Mouse (Mus musculus): Measurements from ENCODE around the gene Cnnm1.

Cnnm1 gene

DNA sequence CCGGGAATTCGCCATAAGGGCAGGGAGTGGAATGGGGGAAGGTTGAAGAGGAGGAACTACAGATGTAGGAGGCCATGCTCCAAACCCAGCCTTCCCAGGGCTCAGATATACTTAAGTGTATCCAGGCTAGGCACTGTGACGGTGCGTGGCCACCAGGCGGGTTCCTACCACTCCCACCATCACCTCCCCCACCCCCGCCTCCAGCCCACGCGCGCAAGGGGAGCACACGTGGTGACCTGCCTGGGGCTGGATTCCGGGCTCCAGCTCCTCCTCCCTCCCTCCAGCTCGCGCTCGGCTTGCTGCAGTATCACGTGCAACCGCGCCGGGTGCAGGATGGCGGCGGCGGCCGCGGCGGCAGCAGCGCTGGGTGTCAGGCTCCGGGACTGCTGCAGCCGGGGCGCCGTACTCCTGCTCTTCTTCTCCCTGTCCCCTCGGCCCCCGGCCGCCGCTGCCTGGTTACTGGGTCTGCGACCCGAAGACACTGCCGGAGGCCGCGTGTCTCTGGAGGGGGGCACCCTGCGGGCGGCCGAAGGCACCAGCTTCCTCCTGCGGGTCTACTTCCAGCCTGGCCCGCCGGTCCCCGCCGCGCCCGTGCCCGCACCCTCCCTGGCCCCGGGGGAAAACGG is at the start of gene Cnnm1:
Cnnm1 (plus strand) TSS at position 325 of the 626 bp plus-strand sequence.
- DNase-seq (ENCODE audit: low spot score in 2 of 2), result peak; percentile 58 to 63

DNA sequence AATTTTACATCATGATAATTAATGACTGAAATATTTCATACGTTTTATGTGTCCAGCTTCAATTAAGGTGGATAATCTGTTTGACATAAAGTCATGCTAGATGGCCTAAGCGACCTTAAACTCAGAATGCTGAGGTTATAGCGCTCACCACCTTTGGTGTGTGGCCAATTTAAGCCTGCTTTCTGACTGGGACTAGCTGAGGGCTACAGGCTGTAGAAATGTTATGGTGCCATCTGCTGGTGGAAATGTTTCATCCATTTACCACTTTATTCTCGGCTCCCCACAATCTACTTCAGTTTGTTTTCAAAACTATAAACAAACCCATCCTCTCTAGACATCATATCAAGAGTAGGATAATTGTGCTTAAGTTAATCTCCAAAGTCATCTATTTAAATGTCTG is 43.9 kb upstream of the Cnnm1 start:
- DNase-seq (ENCODE audit: low spot score in 2 of 2), result no peak

DNA sequence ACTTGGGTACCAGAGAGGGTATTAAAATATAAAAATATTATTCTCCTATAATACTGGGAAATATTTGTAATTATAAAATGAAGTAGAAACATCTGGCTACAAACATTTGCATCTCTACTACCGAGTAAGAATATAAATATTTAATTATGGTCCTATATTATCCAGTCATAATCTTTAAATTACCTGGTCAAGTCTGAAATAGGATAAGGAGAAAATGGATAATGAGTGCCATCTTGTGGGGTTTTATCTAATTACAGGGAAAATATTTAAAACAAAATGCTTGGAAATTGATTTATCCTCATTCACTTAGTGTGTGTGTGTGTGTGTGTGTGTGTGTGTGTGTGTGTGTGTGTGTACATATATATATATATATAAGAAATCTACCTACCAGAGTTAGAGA is 33.1 kb upstream of the Cnnm1 start:
- DNase-seq (ENCODE audit: low spot score in 2 of 2), result no peak

GRCm38 (mm10) chr19:43415565-43415964 is 24.7 kb upstream of the Cnnm1 start:
- DNase-seq (ENCODE audit: low spot score in 2 of 2), result no peak

DNA sequence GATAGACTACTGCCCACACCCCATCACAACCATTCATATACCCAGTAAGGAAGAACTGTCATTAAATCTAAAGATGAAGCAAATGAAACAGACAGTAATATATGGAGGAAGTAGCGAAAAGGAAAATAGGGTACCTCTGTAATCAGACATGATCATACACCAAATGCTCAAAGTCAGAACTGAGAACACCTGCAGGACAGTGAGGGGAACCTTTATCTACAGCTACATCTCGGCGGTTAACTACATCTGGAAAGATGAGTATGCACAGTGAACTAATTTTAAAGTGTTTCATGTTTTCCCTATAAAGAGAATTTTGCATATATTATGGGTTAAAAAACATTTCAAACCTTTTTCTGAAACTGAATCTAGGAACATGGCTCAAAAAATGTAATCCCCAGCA is 19.7 kb upstream of the Cnnm1 start:
- DNase-seq (ENCODE audit: low spot score in 2 of 2), result no peak

GRCm38 (mm10) chr19:43424082-43424481 is 16.2 kb upstream of the Cnnm1 start:
- no peak for DNase-seq (ENCODE audit: low spot score in 2 of 2)

GRCm38 (mm10) chr19:43427446-43428224 is 12.6 kb upstream of the Cnnm1 start:
- no peak for DNase-seq (ENCODE audit: low spot score in 2 of 2)

DNA sequence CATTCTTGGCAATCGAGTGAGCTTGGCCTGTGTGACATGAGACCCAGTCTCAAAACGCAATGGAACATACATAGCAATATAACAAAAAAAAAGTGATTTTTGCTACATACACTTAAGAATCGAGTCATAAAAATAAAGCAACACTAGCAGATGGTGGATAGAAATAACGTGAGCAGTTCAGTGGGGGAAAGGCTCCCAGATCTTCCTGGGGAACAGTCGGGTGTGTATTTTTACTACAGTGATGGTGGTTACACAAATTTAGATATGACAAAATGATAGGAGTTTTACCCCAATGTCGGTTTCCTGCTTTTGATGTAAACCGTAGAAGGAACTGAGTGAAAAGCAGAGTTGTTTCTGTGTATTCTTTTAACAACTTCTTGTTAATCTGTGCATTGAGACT is 990 bp upstream of the Cnnm1 start:
- no peak for DNase-seq (ENCODE audit: low spot score in 2 of 2)

DNA sequence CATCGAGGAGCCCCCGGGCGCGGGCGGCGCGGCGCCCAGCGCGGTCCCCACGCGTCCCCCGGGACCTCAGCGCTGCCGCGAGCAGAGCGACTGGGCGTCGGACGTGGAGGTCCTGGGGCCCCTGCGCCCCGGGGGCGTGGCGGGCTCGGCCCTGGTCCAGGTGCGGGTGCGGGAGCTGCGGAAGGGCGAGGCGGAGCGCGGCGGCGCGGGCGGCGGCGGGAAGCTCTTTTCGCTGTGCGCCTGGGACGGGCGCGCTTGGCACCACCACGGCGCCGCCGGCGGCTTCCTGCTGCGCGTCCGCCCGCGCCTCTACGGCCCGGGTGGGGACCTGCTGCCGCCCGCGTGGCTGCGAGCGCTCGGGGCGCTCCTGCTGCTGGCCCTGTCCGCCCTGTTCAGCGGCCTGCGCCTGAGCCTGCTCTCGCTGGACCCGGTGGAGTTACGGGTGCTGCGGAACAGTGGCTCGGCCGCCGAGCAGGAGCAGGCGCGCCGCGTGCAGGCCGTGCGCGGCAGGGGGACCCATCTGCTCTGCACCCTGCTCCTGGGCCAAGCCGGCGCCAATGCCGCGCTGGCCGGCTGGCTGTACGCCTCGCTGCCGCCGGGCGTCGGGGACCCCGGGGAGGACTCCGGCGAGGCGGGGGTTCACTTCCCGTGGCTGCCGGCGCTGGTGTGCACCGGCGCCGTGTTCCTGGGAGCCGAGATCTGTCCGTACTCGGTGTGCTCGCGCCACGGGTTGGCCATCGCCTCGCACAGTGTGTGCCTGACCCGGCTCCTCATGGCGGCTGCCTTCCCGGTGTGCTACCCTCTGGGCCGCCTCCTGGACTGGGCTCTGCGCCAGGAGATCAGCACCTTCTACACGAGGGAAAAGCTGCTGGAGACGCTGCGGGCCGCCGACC is 778 bp downstream of the Cnnm1 start:
- peak in 1 of 2 experiments; percentile 52 for DNase-seq (ENCODE audit: low spot score in 2 of 2)

GRCm38 (mm10) chr19:43441661-43441990 is 1.4 kb downstream of the Cnnm1 start:
- no peak for DNase-seq (ENCODE audit: low spot score in 2 of 2)

DNA sequence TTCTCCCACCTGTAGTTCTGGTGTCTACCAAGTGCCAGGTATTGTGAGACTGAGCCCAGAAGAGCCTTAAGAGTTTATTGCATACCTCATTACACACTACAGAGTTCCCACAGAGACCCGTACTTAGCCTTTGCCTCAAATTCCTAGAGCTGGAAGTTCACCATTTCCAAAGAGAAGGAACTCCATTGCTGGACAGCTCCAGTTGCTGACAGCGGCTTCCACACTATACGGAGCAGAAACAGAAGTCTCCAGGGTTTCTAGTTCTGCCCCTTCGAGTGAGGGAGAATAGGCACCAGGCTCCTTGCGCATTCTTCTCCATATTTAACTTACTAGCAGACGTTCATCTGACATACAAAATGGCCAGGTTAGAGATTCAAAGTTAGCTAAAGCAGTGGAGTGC is 2.0 kb downstream of the Cnnm1 start:
- DNase-seq (ENCODE audit: low spot score in 2 of 2), result no peak

DNA sequence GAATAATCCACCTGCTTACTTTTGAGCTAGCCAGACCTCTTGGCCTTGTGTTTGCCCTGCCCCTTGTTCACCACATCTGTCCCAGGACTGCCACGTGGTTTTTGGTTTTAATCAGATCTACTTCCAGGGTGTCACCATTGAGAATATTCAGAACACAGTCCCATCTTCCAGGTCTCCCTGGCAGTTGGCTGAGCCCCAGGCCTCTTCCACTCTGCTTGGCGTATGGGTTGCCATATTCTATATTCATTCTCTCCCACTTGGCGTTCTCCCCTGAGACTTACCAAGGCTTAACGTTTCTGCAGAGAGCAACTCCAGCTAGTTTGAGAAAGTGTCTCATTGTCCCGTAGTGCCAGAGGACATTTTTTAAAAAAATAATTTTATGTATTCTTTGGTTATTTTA is 2.7 kb downstream of the Cnnm1 start:
- DNase-seq (ENCODE audit: low spot score in 2 of 2), result no peak

DNA sequence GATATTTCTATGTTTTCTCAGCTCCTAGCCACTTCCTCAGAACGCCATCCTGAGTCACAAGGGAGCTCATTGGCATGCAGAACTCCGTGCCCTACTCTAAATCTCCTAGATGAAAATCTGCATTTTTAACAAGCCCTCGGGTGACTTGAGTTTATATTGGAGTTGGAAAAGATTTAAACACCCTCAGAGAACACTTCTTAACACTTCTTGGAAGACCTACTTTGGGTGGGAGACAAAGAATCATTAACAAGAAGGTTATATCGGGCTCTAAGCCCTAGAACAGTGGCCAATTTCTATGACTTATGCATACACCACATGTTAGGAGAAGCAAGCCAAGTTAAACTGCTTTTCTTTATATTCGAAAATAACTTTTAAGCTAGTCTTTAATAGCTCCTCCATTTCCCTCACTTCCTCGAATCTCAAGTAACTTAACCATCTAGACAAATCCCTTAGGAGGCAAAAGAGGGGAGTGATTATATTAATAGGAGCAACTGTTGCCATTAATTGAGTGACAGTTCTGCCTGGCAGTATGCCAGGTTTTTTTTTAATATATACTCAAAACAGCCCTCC is 4.5 kb downstream of the Cnnm1 start:
- no peak for DNase-seq (ENCODE audit: low spot score in 2 of 2)

DNA sequence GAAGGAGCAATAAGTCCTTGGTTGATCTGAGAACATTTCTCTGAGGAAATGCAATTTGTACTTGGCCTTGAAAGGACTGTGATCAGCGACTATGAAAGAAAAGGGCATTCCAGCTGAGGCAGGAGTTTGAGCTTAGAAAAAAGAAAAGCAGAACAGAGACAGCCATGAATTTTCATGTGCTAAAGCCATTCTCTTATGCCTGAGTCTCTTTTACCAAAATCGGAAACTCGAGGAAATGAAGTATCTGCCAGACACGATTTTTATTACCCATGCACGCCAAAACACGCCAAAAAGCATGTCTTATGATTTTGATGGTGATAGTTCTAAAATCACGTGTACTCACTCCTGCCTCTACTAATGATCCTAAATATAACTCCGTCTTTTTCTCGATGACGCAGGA is 11.3 kb downstream of the Cnnm1 start:
- DNase-seq (ENCODE audit: low spot score in 2 of 2), result no peak

DNA sequence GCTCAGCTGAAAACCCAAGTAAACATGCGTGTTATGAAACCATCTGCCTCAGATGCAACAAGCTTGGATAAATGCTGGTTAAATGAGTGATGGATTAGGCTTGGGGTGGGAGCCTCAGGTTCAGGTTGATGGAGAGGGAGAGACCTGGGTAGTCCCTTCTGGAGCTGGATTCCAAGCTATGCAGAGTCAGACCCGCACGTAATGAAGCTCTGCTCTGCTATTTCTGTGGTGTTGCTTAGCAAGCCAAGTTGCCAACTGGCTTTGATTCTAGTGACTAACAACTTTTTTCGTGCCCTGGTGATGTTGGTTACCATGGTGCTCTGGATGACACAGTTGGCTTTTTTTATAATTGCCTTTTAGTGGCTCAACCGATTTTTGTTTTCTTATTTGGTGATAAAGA is 11.9 kb downstream of the Cnnm1 start:
- peak in 1 of 2 experiments; percentile 41 for DNase-seq (ENCODE audit: low spot score in 2 of 2)

GRCm38 (mm10) chr19:43453025-43453424 is 12.8 kb downstream of the Cnnm1 start:
- no peak for DNase-seq (ENCODE audit: low spot score in 2 of 2)

- no peak for DNase-seq (ENCODE audit: low spot score in 2 of 2)
These were observed 19.7 kb downstream of the Cnnm1 start for GRCm38 (mm10) chr19:43459948-43460347.

- no peak for DNase-seq (ENCODE audit: low spot score in 2 of 2)
These were observed 20.2 kb downstream of the Cnnm1 start for GRCm38 (mm10) chr19:43460481-43460880.

DNA sequence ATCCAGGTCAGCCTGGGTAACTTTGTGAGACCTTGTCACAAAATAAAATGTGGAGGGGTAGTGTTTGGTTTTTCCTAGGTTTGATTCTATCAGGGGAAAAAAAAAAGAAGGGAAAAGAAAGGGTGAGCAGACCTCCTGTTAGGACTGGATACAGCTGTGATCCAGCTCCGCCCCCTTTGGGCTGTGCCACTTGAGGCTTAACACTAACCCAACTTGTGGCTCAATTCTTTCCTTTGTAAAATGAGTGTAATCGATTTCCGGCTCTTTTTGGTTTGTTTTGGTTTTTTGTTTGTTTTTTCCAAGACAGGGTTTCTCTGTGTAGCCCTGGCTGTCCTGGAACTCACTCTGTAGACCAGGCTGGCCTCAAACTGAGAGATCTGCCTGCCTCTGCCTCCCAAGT is 21.9 kb downstream of the Cnnm1 start:
- DNase-seq (ENCODE audit: low spot score in 2 of 2), result no peak

DNA sequence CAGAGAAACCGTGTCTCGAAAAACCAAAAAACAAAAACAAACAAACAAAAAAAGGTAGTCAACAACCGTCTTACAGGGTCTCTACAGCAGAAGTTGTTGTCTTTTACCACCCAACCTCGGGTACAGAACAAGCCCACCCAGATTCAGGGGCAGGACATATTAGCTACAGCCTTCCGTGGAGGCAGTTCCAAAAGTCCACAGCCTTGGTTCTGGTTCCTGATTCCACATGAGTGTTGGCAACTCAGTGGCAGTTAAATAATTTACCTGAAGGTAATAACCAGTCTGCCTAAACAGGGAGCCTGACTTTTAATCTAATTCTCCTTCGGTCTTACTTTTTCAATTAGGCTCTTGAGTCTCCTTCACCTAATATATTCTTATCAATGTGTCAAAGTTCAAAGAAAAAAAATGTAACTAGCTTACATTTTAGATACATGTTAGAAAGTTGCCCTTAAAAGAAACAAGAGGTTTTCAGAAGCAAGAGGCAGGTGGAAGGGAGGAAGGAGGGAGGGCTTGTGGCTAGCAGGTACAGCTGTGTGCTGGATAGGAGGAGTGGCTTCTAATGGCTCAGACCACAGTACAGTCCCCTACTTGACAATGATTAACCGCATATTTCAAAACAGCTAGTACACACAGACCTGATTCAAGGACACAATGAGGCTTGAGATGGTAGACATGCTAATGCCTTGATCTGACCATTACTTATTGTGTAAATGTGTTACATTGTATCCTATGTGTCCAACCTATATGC is 23.5 kb downstream of the Cnnm1 start:
- DNase-seq (ENCODE audit: low spot score in 2 of 2), result no peak

DNA sequence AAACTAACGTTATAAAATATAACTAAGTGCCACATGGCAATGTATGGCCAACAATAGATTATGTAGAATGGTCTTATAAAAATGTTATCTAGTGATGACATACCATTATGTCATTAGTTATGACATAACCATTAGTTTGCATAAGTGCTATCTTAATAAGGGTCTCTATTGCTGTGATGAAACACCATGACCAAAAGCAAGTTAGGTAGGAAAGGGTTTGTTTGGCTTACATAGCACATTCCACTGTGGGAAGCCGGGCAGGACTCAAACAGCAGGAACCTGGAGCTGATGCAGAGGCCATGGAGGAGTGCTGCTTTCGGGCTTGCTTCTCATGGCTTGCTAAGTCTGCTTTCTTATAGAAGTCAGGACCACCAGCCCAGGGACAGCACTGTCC is 24.1 kb downstream of the Cnnm1 start:
- no peak for DNase-seq (ENCODE audit: low spot score in 2 of 2)

DNA sequence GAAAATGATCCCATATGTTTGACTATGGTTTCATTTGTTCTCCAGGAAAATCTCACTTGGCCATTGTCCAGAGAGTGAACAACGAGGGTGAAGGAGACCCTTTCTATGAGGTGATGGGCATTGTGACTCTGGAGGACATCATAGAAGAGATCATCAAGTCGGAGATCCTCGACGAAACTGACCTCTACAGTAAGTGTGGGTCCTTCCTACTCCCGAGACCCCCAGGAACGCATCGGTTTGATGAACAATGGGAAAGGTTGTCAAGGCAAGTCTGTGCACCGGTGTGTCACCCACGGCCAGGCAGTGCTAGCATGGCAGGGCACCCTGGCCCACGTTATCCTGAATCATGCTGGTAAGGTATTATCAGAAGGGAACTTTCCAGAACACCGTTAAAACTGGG is 24.8 kb downstream of the Cnnm1 start:
- DNase-seq (ENCODE audit: low spot score in 2 of 2), result no peak

Data from frontal cortex, postnatal 25 days (tissue).